Mouse (Mus musculus): Measurements from ENCODE around the gene Fmnl2. TPM values are rescaled to one million over a fixed set of nuclear protein-coding genes. Genes with fewer than 3 reads are reported as not detected.

Gene Fmnl2
- total and polyA plus RNA-seq, 3 experiments: 0.42 to 2.8 (median 2.1) TPM

DNA sequence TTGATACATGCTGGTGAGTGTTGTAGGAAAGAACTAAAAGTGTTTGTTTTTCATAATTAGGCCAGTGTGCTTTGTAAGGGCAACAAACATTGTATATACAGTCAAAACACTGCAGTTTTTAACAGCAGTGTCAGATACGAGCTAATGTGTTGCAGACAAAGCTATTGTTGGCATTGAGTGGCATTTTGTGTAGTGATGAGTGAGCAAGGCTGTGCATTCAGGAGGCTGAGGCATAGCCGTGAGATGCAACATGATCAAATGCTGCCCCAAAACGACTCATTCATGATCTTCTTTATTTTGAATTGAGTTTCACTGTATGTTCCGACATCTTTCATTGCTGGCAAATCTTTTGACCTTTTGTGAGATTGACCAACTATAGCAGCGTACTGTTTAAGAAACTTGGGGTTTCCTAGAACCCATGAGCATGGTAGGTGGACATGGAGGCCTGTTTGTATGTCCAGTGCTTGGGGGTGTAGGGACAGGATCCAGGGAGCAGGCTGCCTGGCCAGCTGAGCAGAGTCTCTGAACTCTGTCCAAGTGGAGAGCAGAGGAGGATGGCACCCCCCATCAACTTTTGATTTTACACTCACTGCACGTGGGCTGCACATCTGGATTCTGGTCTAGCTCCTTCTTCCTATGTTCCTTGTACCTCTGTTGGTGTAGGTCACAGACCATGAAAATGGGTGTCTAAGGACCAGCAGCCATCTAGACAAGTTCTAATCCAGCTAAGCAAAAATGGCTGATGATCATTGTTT is 120.4 kb downstream of the Fmnl2 start:
- dilution Hi-C loops (cut with MboI; ENCODE audit: extremely low pct_ligation_motif_present, extremely low pct_unique_long_range_greater_than_20kb, low sequenced_read_pairs): no loop called here
- no peak overlapping the region for H3K9ac ChIP-seq (ENCODE audit: insufficient read depth, low read depth)
- no peak for DNase-seq (ENCODE audit: extremely low read depth)

GRCm38 (mm10) chr2:52978796-52979195 is 121.1 kb downstream of the Fmnl2 start:
- DNase-seq (ENCODE audit: extremely low read depth): no peak
- Histone ChIP-seq H3K27ac (ENCODE audit: insufficient read depth, low read depth) (no peak overlapping the region), H3K9ac (ENCODE audit: insufficient read depth, low read depth) (no peak overlapping the region), H3K4me3 (replicated peaks in 1 of 3; ENCODE audit: low read depth in 2 of 3, low read length in 2 of 3, poor library complexity in 1 of 3) (no peak overlapping the region), H3K4me2 (ENCODE audit: insufficient read depth, low read depth, poor library complexity, severe bottlenecking) (no peak overlapping the region), H3K36me3 (replicated peaks in 1 of 2; ENCODE audit: control insufficient read depth in 1 of 2, insufficient read depth in 1 of 2, low read length in 1 of 2) (no peaks in the 10 kb centered on the region), H3K9me3 (replicated peaks; ENCODE audit: low read length) (no peaks in the 10 kb centered on the region), H3K79me2 (replicated peaks; ENCODE audit: control insufficient read depth, extremely low read depth, insufficient read depth, poor library complexity, severe bottlenecking) (no peaks in the 10 kb centered on the region), H3K27me3 (replicated peaks) (no peaks in the 10 kb centered on the region), H3K4me1 (ENCODE audit: control insufficient read depth in 1 of 2, insufficient read depth in 2 of 2) (peaks cover 0 to 4% of the 10 kb centered on the region in 2 experiments; a peak in 1 of 4 replicates)
- in situ Hi-C loops (cut with MboI; ENCODE audit: low pct_ligation_motif_present, low pct_unique_long_range_greater_than_20kb, low sequenced_read_pairs): no loop called here
- TF ChIP-seq ELF1 (IDR thresholded peaks at IDR 0.05; ENCODE audit: low read depth, low read length) (no peak), CHD1 (IDR thresholded peaks at IDR 0.05; ENCODE audit: low read depth, low read length) (no peak), UBTF (IDR thresholded peaks at IDR 0.05; ENCODE audit: low read depth, low read length) (no peak), MEF2A (IDR thresholded peaks at IDR 0.05; ENCODE audit: borderline replicate concordance, low read depth, low read length) (no peak), ZMIZ1 (IDR thresholded peaks at IDR 0.05; ENCODE audit: low read depth, low read length) (no peak), POLR2AphosphoS2 (IDR thresholded peaks at IDR 0.05; ENCODE audit: low read depth, low read length) (no peak), HCFC1 (IDR thresholded peaks at IDR 0.05; ENCODE audit: low read depth, low read length) (no peak), NELFE (IDR thresholded peaks at IDR 0.05; ENCODE audit: low read depth, low read length) (no peak), E2F4 (IDR thresholded peaks at IDR 0.05; ENCODE audit: insufficient replicate concordance, low read depth, low read length) (no peak), MXI1 (IDR thresholded peaks at IDR 0.05; ENCODE audit: low read depth, low read length) (no peak), ETS1 (conservative IDR thresholded peaks at IDR 0.05; ENCODE audit: low read depth, low read length) (no peak)
- dilution Hi-C loops (cut with MboI; ENCODE audit: extremely low pct_ligation_motif_present, extremely low pct_unique_long_range_greater_than_20kb, low sequenced_read_pairs): no loop called here

More for the DNA sequence above, 120.4 kb downstream of the Fmnl2 start:
- in situ Hi-C loops (cut with MboI; ENCODE audit: low pct_ligation_motif_present, low pct_unique_long_range_greater_than_20kb, low sequenced_read_pairs): no loop called here
- H3K4me2 ChIP-seq (ENCODE audit: insufficient read depth, low read depth, poor library complexity, severe bottlenecking): no peak overlapping the region
- no peaks in the 10 kb centered on the region for H3K36me3 ChIP-seq (replicated peaks in 1 of 2; ENCODE audit: control insufficient read depth in 1 of 2, insufficient read depth in 1 of 2, low read length in 1 of 2)
- H3K27ac ChIP-seq (ENCODE audit: insufficient read depth, low read depth): no peak overlapping the region
- H3K4me3 ChIP-seq (replicated peaks in 1 of 3; ENCODE audit: low read depth in 2 of 3, low read length in 2 of 3, poor library complexity in 1 of 3): no peak overlapping the region
- no peaks in the 10 kb centered on the region for H3K79me2 ChIP-seq (replicated peaks; ENCODE audit: control insufficient read depth, extremely low read depth, insufficient read depth, poor library complexity, severe bottlenecking)
- no peaks in the 10 kb centered on the region for H3K27me3 ChIP-seq (replicated peaks)
- peaks cover 0 to 4% of the 10 kb centered on the region in 2 experiments; a peak in 1 of 4 replicates for H3K4me1 ChIP-seq (ENCODE audit: control insufficient read depth in 1 of 2, insufficient read depth in 2 of 2)
- TF ChIP-seq ETS1 (conservative IDR thresholded peaks at IDR 0.05; ENCODE audit: low read depth, low read length) (no peak), CHD2 (IDR thresholded peaks at IDR 0.05; ENCODE audit: low read length) (no peak), SMC3 (IDR thresholded peaks at IDR 0.05; ENCODE audit: low read depth, low read length) (no peak), USF2 (conservative IDR thresholded peaks at IDR 0.05; ENCODE audit: low read depth, low read length) (no peak), CHD1 (IDR thresholded peaks at IDR 0.05; ENCODE audit: low read depth, low read length) (no peak)
- no peaks in the 10 kb centered on the region for H3K9me3 ChIP-seq (replicated peaks; ENCODE audit: low read length)

Data from CH12.LX (cell line).